Mouse (Mus musculus) ovary, adult 18-20 months (tissue): ENCODE results near the gene Stard9.
A peak's percentile ranks its signal among the peaks of the same experiment; 100 is the strongest.

ENCODE experiments used
- DNase-seq: peaks from one replicate; pipeline ENCODE4 v3.0.0; 2022; ENCODE audit warnings: low spot score, mixed read lengths

Gene Stard9

GRCm38 (mm10) chr2:120729775-120730585 is 101.1 kb downstream of the Stard9 start:
- no peak for DNase-seq

- no peak for DNase-seq
These were observed 101.8 kb downstream of the Stard9 start for GRCm38 (mm10) chr2:120730639-120731166.

GRCm38 (mm10) chr2:120731167-120731862 is 102.4 kb downstream of the Stard9 start:
- peak; percentile 91 for DNase-seq

- no peak for DNase-seq
These were observed 103.1 kb downstream of the Stard9 start for GRCm38 (mm10) chr2:120731877-120732530.

GRCm38 (mm10) chr2:120745496-120745895 is 116.6 kb downstream of the Stard9 start:
- no peak for DNase-seq

GRCm38 (mm10) chr2:120748041-120748440 is 119.1 kb downstream of the Stard9 start:
- DNase-seq = no peak

GRCm38 (mm10) chr2:120761922-120762321 is 133.0 kb downstream of the Stard9 start:
- DNase-seq = no peak

DNA sequence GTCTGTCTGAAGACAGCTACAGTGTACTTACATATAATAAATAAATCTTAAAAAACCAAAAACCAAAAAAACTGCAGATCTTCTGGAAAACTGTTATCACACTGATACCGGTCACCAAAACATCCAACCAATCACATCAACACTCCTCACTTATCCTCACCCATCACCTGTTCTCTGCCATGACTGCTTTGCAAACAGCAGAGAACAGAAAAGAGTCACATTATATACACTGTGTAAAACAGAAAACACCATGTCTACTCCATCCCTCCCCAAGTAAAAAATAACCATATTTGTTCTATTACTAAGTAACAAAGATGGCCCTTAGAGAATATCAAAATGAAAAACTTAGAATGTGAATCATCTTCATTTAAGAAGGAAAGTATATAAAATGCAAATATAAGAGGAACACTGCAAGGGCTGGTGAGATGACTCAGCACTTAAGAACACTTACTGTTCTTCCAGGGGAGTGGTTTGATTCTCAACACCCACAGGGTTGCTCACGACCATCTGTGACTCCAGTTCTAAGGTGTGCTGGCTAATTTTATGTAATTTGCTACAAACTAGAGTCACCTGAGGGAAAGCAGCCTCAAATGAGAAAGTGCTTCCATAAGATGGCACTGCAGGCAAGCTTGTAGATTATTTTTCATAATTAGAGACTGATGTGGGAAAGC is 141.5 kb downstream of the Stard9 start:
- DNase-seq = no peak
